ENCODE assay signal across 9 mouse cellular contexts in genomic region chr4:156202462-156202893, GRCm38 (mm10). TPM values are rescaled to one million over a fixed set of nuclear protein-coding genes. Genes with fewer than 3 reads are reported as not detected.
DNase-seq lines count a peak whose midpoint lies in the region; ATAC-seq and TF ChIP-seq lines count a peak whose summit lies in the region.
"Had no signal": no experiment of that assay in that cellular context is flagged by ENCODE, and none has a peak within 500 bp of the region (broad histone marks: within the 10 kb centered on the region; RNA-seq: fewer than 3 reads in every experiment).

No protein-coding gene starts in this region.

- ATAC-seq in intestine, embryonic 16.5 days = no peak
- no peak for ATAC-seq in midbrain, postnatal 0 days (ENCODE audit: low FRiP score)
- ATAC-seq: Patski had no signal

- peak overlapping the region; percentile 66 for H3K9ac ChIP-seq in intestine, embryonic 16.5 days (ENCODE audit: low read depth, low read length)
- 0 out of 2 replicates have a peak overlapping the region, but pooled peaks have one; percentile 70 for H3K9ac ChIP-seq in midbrain, postnatal 0 days (replicated peaks; ENCODE audit: low read length, poor library complexity, severe bottlenecking)

- H3K9me3 ChIP-seq in erythroblast, embryonic 14.5 days (ENCODE audit: control insufficient read depth, low read length) = peaks cover 10% of the 10 kb centered on the region; the same call in 1 of the 2 replicates
- no peaks in the 10 kb centered on the region for H3K9me3 ChIP-seq in intestine, embryonic 16.5 days (ENCODE audit: control insufficient read depth, low read length)
- H3K9me3 ChIP-seq in midbrain, postnatal 0 days (ENCODE audit: low read length) = no peaks in the 10 kb centered on the region

- peak overlapping the region; percentile 72 for H3K4me3 ChIP-seq in left cerebral cortex, adult 2 months
- peak overlapping the region; percentile 64 for H3K4me3 ChIP-seq in erythroblast, embryonic 14.5 days (replicated peaks)
- H3K4me3 ChIP-seq in intestine, embryonic 16.5 days (ENCODE audit: low read length) = peak overlapping the region; percentile 63
- H3K4me3 ChIP-seq in midbrain, postnatal 0 days (ENCODE audit: low read depth, low read length) = peak overlapping the region; percentile 54

- TF ChIP-seq CTCF in left cerebral cortex, adult 2 months (IDR thresholded peaks at IDR 0.05) = no peak
- no peak for TF ChIP-seq CTCF in midbrain, postnatal 0 days (IDR thresholded peaks at IDR 0.05)

- H3K4me2 ChIP-seq in intestine, embryonic 16.5 days (ENCODE audit: low read depth, low read length) = peak overlapping the region; percentile 96
- peak overlapping the region; percentile 89 for H3K4me2 ChIP-seq in midbrain, postnatal 0 days (ENCODE audit: low read depth, low read length, poor library complexity, severe bottlenecking)

- no peak for DNase-seq in left cerebral cortex, adult 2 months (ENCODE audit: extremely low spot score in 1 of 2, low spot score in 2 of 2)
- no peak for DNase-seq in left cerebral cortex, adult 18-20 months (ENCODE audit: low spot score in 2 of 2)
- DNase-seq in midbrain, postnatal 0 days (ENCODE audit: low spot score) = no peak
- no peak for DNase-seq in frontal cortex, adult 2 months (ENCODE audit: extremely low spot score in 1 of 2, low spot score in 1 of 2)
- DNase-seq in right cerebral cortex, postnatal 10 days (ENCODE audit: low spot score in 2 of 2) = no peak
- DNase-seq in gastrocnemius, postnatal 36 days = no peak

- no peaks in the 10 kb centered on the region for H3K36me3 ChIP-seq in erythroblast, embryonic 14.5 days (ENCODE audit: control insufficient read depth)
- no peaks in the 10 kb centered on the region for H3K36me3 ChIP-seq in intestine, embryonic 16.5 days (ENCODE audit: control insufficient read depth, insufficient read depth, low read length)
- no peaks in the 10 kb centered on the region for H3K36me3 ChIP-seq in midbrain, postnatal 0 days (ENCODE audit: insufficient read depth, low read length)

- H3K27ac ChIP-seq in left cerebral cortex, adult 2 months = peak overlapping the region; percentile 55
- peak overlapping the region; percentile 48; the same call in 1 of the 2 replicates for H3K27ac ChIP-seq in intestine, embryonic 16.5 days (ENCODE audit: low read length)
- H3K27ac ChIP-seq in midbrain, postnatal 0 days (ENCODE audit: low read depth, low read length) = peak overlapping the region; percentile 55; the same call in 1 of the 2 replicates

- intact Hi-C loops in left cerebral cortex, adult 2 months (cut with DNase I) = loop anchor here (2.0 kb wide), 1 partner anchor 32 kb away; the partner anchor contains the start of gene Plekhn1
- intact Hi-C loops in gastrocnemius, postnatal 36 days (cut with DNase I) = loop anchor here (2.0 kb wide), 1 partner anchor 32 kb away; the partner anchor contains the start of gene Plekhn1

- peaks cover 51% of the 10 kb centered on the region for H3K4me1 ChIP-seq in erythroblast, embryonic 14.5 days (ENCODE audit: control insufficient read depth)
- peaks cover 17% of the 10 kb centered on the region for H3K4me1 ChIP-seq in intestine, embryonic 16.5 days (ENCODE audit: control insufficient read depth, insufficient read depth, low read length)
- H3K4me1 ChIP-seq in midbrain, postnatal 0 days (ENCODE audit: insufficient read depth, low read length) = peaks cover 5% of the 10 kb centered on the region; the same call in 1 of the 2 replicates

- 37% methylated on average over 12 of the region's 12 CpGs for WGBS in intestine, embryonic 16.5 days
- WGBS in midbrain, postnatal 0 days = 49% methylated on average over 12 of the region's 12 CpGs

- H3K27me3 ChIP-seq in erythroblast, embryonic 14.5 days (ENCODE audit: control insufficient read depth) = peaks cover 70% of the 10 kb centered on the region
- peaks cover 23% of the 10 kb centered on the region for H3K27me3 ChIP-seq in intestine, embryonic 16.5 days (replicated peaks; ENCODE audit: control insufficient read depth, insufficient read depth, low read length)
- peaks cover 7% of the 10 kb centered on the region; the same call in 1 of the 2 replicates for H3K27me3 ChIP-seq in midbrain, postnatal 0 days (ENCODE audit: insufficient read depth, low read length)
- H3K27me3 ChIP-seq: Patski had no signal

RNA-seq across cellular contexts. Expression of gene AW011738, which starts 0.6 kb away (rescaled TPM):
- total RNA-seq in left cerebral cortex, adult 2 months (2021) = 1 to 10 TPM; 6.4 to 6.6 TPM
- total RNA-seq in left cerebral cortex, adult 18-20 months (2021) = 1 to 10 TPM; 5.8 to 6.0 TPM
- polyA plus RNA-seq in erythroblast, embryonic 14.5 days (2012) = 0.13 and 0.15 TPM in 2 replicates
- 2.1 and 2.3 TPM in 2 replicates for polyA plus RNA-seq in intestine, embryonic 16.5 days (2015; fragmentation: Nextera tagmentation; extraction: Ambion mirVana)
- 7.5 and 8.2 TPM in 2 replicates for total RNA-seq in midbrain, postnatal 0 days (2014; rRNA removed)
- polyA plus RNA-seq in midbrain, postnatal 0 days (2015; fragmentation: Nextera tagmentation; extraction: Ambion mirVana) = 3.5 and 3.7 TPM in 2 replicates
- polyA plus RNA-seq in frontal cortex, adult 2 months (2012; rRNA removed) = 5.2 and 5.4 TPM in 2 replicates
- 1 to 10 TPM; 2.8 to 4.4 TPM for total RNA-seq in gastrocnemius, postnatal 36 days (2021)

RNA-seq across cellular contexts. Expression of gene Isg15, which starts 1.9 kb away (rescaled TPM):
- 1 to 10 TPM; 1.1 to 1.5 TPM for total RNA-seq in left cerebral cortex, adult 2 months (2021)
- 1 to 10 TPM in 1 of 2 experiments, under 1 TPM in 1; 0.63 to 1.4 TPM for total RNA-seq in left cerebral cortex, adult 18-20 months (2021)
- 0.75 and 0.80 TPM in 2 replicates for polyA plus RNA-seq in erythroblast, embryonic 14.5 days (2012)
- polyA plus RNA-seq in intestine, embryonic 16.5 days (2015; fragmentation: Nextera tagmentation; extraction: Ambion mirVana) = 1.8 and 2.9 TPM in 2 replicates
- total RNA-seq in midbrain, postnatal 0 days (2014; rRNA removed) = 1.7 and 2.3 TPM in 2 replicates
- 2.4 and 3.9 TPM in 2 replicates for polyA plus RNA-seq in midbrain, postnatal 0 days (2015; fragmentation: Nextera tagmentation; extraction: Ambion mirVana)
- 8.9 and 10.4 TPM in 2 replicates for polyA plus RNA-seq in frontal cortex, adult 2 months (2012; rRNA removed)
- 1 to 10 TPM in 1 of 2 experiments, under 1 TPM in 1; 0.97 to 1.1 TPM for total RNA-seq in gastrocnemius, postnatal 36 days (2021)

RNA-seq across cellular contexts. Expression of gene Agrn, which starts 5.2 kb away (rescaled TPM):
- total RNA-seq in left cerebral cortex, adult 2 months (2021) = 100 to 1,000 TPM; 142 to 147 TPM
- total RNA-seq in left cerebral cortex, adult 18-20 months (2021) = 100 to 1,000 TPM; 118 to 129 TPM
- 0.45 and 0.51 TPM in 2 replicates for polyA plus RNA-seq in erythroblast, embryonic 14.5 days (2012)
- polyA plus RNA-seq in intestine, embryonic 16.5 days (2015; fragmentation: Nextera tagmentation; extraction: Ambion mirVana) = 35.9 and 38.0 TPM in 2 replicates
- total RNA-seq in midbrain, postnatal 0 days (2014; rRNA removed) = 303 and 333 TPM in 2 replicates
- polyA plus RNA-seq in midbrain, postnatal 0 days (2015; fragmentation: Nextera tagmentation; extraction: Ambion mirVana) = 72.8 and 77.1 TPM in 2 replicates
- polyA plus RNA-seq in frontal cortex, adult 2 months (2012; rRNA removed) = 198 and 200 TPM in 2 replicates
- total RNA-seq in gastrocnemius, postnatal 36 days (2021) = 1 to 10 TPM; 7.0 to 8.6 TPM

RNA-seq across cellular contexts. Expression of gene Perm1, which starts 13.2 kb away (rescaled TPM):
- total RNA-seq in left cerebral cortex, adult 2 months (2021) = under 1 TPM; 0.25 to 0.30 TPM
- total RNA-seq in left cerebral cortex, adult 18-20 months (2021) = under 1 TPM; 0.19 to 0.33 TPM
- not detected in 2 replicates for polyA plus RNA-seq in erythroblast, embryonic 14.5 days (2012)
- polyA plus RNA-seq in intestine, embryonic 16.5 days (2015; fragmentation: Nextera tagmentation; extraction: Ambion mirVana) = 0.20 and 0.35 TPM in 2 replicates
- 1.9 and 2.0 TPM in 2 replicates for total RNA-seq in midbrain, postnatal 0 days (2014; rRNA removed)
- polyA plus RNA-seq in midbrain, postnatal 0 days (2015; fragmentation: Nextera tagmentation; extraction: Ambion mirVana) = 1.4 and 1.7 TPM in 2 replicates
- 0.92 and 0.96 TPM in 2 replicates for polyA plus RNA-seq in frontal cortex, adult 2 months (2012; rRNA removed)
- 100 to 1,000 TPM; 144 to 172 TPM for total RNA-seq in gastrocnemius, postnatal 36 days (2021)

RNA-seq across cellular contexts. Expression of gene Plekhn1, which starts 32.2 kb away (rescaled TPM):
- total RNA-seq in left cerebral cortex, adult 2 months (2021) = 10 to 100 TPM; 39.6 to 39.8 TPM
- total RNA-seq in left cerebral cortex, adult 18-20 months (2021) = 10 to 100 TPM; 34.2 to 40.1 TPM
- 1.5 and 2.4 TPM in 2 replicates for polyA plus RNA-seq in erythroblast, embryonic 14.5 days (2012)
- 11.7 and 13.8 TPM in 2 replicates for polyA plus RNA-seq in intestine, embryonic 16.5 days (2015; fragmentation: Nextera tagmentation; extraction: Ambion mirVana)
- total RNA-seq in midbrain, postnatal 0 days (2014; rRNA removed) = 46.6 and 46.7 TPM in 2 replicates
- 18.7 and 19.3 TPM in 2 replicates for polyA plus RNA-seq in midbrain, postnatal 0 days (2015; fragmentation: Nextera tagmentation; extraction: Ambion mirVana)
- polyA plus RNA-seq in frontal cortex, adult 2 months (2012; rRNA removed) = 79.0 and 85.8 TPM in 2 replicates
- total RNA-seq in gastrocnemius, postnatal 36 days (2021) = 1 to 10 TPM; 5.0 to 5.9 TPM

Comparison
In these comparisons a context has a peak if more than half of its experiments do, and no peak if none do; other contexts are left out.
1. RNA of gene Agrn, which starts 5.2 kb away (total RNA-seq): 303 to 333 TPM in midbrain, postnatal 0 days, 142 to 147 TPM in left cerebral cortex, adult 2 months and 118 to 129 TPM in left cerebral cortex, adult 18-20 months; 7.0 to 8.6 TPM in gastrocnemius, postnatal 36 days; every median in the first group is over 10 times any median in the second.
2. Peak in every context shown above with its lines, with median percentiles within 50 percentile points of each other: H3K27ac ChIP-seq and H3K4me3 ChIP-seq.